Mouse (Mus musculus): ENCODE measurements at regions not wholly inside any gene's neighbourhood (a gene's known extent, or its start where the extent isn't known, plus 50 kb on each side); places are given as distances from the start of the nearest gene placed in this dataset.

- TF ChIP-seq CTCF (IDR thresholded peaks at IDR 0.05; ENCODE audit: extremely low read depth, insufficient read depth, low read length) (no peak), POLR2A (IDR thresholded peaks at IDR 0.05; ENCODE audit: extremely low read depth, insufficient read depth, low read length) (no peak)
These were observed 105.5 kb downstream of the Apob start for GRCm38 (mm10) chr12:8082688-8083661.

Measured in cortical plate, adult 2 months (tissue).